Mouse (Mus musculus) cerebellum, adult 11 months (tissue): ENCODE data around the gene Gja1.
"Not testable (repeated sequence)": the region's sequence is repeated elsewhere in the genome, so short reads cannot be mapped to it uniquely, and the experiment has no call there.

Experiments used
- DNase-seq: peaks from one replicate; pipeline ENCODE4 v3.0.0; 2022

The Gja1 gene

GRCm38 (mm10) chr10:56377097-56377965 lies at the start of gene Gja1:
Gja1 (plus strand) TSS chr10:56377330.
- DNase-seq = no peak

DNA sequence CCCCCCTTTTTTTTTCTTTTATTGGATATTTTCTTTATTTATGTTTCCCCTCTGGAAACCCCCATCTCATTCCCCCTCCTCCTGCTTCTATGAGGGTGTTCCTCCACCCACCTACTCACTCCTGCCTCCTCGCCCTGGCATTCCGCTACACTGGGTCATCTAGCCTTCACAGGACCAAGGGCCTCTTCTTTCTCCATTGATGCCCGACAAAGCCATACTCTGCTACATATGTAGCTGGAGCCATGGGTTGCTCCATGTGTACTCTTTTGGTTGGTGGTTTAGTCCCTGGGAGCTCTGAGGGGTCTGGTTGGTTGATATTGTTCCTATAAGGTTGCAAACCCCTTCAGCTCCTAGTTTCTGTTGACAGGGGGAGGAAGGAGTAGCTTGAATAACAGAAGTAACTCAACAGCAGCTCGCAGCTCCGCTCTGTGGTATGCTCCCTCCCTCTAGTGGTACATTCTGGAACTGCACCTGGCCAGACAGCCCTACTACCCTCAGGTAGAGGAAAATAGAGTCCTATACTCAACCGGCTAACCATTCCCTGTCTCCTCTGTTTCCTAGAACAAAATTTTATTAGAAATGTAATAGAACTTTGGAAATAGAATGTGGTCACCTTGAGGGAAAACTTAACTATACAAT lies 38.2 kb upstream of the Gja1 start:
- peak; percentile 51 for DNase-seq

DNA sequence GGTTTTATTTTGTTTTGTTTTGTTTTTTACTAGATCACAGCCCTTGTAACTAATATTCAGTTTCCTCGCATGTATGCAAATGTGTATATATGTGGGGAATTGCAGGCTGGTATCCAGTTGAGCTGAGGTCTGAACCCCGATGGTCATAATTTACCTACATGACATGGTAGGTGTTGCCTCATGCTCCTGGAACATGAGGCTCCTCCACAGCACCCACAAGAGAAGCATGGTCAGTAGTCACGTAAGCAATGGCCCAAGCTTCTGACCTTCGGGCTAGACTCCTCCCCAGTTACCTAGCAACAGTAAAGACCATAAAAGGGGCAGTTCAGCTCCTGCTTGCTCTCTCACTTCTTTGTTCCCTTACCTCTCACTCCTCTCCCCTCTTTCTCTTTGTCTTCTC lies 16.7 kb upstream of the Gja1 start:
- no peak for DNase-seq

GRCm38 (mm10) chr10:56369073-56369472 lies 8.1 kb upstream of the Gja1 start:
- peak; percentile 49 for DNase-seq

DNA sequence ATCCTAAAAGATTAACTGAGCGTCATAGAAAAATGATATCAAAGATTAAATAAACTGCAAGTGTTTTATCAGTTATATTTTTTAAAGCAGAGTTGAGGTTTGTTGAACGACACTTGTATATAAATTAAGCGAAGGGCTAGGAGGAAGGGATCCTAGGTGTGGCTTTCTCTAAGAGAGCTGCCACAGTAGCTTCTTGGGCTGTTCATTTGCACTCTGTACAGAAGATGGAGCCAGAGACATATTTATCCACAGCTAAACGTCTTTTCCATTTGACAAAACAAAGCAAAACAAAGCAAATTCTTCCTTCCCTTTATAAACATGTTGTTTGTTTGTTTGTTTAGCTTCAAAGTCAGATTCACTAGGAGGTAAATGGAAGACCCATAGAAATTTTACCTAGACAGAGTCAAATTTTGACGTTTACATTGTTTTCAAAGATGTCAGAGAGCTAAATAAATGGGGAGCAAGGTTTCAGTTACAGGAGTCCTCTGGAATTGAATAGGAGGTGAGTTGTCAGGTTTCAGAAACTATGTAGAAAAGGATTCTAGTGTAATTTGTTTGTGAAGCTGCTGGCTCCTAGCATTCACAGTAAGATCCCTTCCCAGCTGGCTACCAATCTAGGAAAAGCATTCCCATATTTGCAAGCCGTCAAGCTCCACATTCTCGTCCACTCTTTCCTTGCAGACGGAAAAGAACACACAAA lies 4.0 kb upstream of the Gja1 start:
- no peak for DNase-seq

- DNase-seq = no peak
Observed at GRCm38 (mm10) chr10:56374169-56374568, 3.0 kb upstream of the Gja1 start.

DNA sequence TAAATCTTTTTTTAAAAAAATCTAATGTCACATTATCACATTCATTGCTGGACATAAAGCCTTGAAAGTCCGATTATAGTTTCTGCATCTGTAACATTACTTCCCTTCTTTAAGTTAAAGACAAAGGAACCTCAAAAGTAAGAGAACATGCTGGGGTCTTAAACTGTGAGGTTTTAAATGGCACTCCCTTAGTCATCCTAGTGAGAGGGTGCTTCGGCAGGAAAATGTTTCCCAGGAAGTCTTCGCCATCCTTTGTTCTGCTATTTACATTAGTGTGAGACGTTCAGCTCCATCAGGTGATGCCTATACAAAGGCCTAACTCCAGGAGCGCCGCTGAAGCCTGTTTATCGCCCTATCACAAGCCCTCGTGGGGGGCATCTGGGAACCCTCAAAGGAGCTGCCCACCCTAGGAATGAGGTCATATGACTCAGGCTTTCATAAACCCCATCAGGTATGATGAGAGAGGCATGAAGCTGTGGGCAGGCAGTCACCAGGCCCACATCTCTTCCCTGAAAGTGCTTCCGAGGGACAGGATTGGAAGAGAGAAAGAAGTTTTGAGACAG lies 1.1 kb upstream of the Gja1 start:
- DNase-seq = no peak

DNA sequence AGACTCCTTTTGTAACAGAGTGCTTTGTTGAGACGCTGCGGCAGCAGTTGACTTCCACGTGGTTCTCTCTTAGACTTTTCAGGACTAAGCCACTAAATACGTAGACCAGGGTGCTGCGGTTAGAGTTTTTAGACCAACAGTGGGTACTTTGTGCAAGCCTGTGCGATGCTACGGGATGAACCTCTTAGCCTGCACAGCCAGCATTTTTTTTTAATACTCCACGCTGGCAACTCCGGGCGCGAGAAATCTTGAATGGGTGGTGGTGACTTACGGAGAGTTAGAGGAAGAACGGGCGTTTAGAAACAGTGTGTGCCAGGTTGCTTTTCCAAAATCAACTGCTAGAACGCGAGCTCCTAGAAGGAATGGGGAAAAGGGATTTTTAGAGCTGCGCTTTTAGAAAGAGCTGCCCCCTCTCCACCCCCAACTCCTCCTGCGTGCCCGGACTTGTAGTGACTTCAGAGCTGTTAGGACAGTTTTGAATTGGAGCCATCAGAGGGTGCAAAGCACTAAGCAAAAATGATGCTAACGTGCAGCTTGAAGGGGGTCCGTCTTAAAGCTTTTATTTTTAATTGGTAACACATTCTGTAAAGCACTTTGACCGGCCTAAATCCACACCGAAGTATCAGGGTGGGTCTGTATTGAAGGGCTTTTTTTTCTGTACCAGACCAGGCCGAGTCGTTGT lies 977 bp downstream of the Gja1 start:
- no peak for DNase-seq

GRCm38 (mm10) chr10:56378648-56379254 lies 1.6 kb downstream of the Gja1 start:
- no peak for DNase-seq

- DNase-seq = no peak
Observed at GRCm38 (mm10) chr10:56379720-56380119, 2.6 kb downstream of the Gja1 start.

DNA sequence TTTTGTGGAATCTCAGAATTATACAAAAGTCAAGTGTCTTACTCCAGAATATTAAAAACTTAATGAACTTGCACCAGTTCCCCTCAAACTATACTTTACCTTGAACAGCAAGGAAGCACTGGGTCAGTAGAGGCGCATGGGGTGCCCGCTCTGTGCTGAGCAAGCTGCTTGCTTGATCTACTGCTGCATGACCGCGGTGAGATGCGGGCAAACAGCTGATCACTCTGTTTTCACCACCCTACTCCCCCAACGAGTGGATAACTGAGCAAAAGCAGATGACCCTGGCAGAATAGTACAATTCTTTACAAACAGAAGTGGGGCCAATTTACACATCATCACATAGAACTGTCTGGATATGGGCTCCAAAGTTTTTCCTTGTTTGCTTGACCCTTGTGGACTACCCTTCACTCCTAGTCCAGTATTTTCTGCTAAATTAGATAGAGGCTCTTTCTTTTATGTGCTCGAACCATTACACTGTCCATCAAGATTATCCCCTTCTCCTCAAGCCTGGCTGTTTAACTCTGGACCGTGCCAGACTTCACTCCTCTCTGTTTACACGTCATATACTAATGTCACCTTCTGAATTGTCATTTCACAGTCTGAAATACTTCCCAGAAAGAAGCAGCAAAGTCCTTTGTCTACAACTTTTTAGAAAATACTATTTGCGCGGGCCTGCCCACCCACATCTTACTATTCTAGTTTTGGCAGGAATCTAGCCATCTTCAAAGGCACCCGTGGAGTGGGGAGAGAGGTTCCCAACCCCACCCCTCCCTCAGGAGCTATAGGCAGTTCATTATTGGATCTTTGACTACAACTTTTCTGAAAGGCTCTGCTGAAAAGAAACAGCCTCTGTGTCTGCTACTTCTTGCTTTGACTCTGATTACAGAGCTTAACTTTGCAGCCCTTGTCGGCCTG lies 8.3 kb downstream of the Gja1 start:
- no peak for DNase-seq

- no peak for DNase-seq
Observed at GRCm38 (mm10) chr10:56393095-56393784, 16.1 kb downstream of the Gja1 start.

DNA sequence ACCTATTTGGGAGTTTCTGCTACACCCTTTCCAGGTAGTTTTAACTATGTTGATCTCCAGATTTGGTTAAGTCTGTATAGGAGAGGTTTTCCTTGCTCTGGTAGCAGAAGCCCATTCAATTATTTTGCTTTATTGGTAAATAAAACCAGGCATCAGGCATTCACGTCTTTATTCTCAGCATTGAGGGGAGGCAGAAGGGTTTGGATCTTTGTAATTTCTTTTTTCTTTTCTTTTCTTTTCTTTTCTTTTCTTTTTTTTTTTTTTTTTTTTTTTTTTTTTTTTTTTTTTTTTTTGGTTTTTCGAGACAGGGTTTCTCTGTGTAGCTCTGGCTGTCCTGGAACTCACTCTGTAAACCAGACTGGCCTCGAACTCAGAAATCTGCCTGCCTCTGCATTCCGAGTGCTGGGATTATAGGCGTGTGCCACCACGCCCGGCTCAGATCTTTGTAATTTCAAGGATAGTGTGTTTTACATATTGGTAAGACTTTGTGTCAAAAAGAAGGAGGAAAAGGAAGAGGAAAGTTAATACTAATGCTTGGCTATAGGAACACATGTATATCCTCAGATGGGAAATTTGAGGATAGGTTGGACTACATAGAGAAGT lies 16.8 kb downstream of the Gja1 start:
- DNase-seq = not testable (repeated sequence)

DNA sequence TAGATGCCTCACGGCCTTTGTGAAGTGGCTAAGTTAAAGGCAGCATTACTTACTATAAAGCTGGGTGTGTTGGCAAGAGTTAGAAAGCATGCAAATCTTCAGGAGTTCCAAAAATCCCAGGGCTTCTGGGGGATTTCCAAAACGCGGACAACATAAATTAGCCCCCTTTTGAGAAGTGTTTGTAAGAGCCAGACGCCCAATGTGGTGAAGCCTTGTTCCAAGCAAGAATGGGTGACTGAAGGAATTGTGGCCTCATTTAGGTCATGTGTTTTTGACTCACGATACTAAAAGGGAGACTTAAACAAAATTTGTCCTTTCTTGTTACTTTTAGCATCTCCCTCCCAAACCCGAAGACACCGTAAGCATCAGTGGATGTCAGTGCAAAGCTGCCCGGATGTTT lies 20.7 kb downstream of the Gja1 start:
- no peak for DNase-seq

GRCm38 (mm10) chr10:56398310-56398709 lies 21.2 kb downstream of the Gja1 start:
- no peak for DNase-seq

DNA sequence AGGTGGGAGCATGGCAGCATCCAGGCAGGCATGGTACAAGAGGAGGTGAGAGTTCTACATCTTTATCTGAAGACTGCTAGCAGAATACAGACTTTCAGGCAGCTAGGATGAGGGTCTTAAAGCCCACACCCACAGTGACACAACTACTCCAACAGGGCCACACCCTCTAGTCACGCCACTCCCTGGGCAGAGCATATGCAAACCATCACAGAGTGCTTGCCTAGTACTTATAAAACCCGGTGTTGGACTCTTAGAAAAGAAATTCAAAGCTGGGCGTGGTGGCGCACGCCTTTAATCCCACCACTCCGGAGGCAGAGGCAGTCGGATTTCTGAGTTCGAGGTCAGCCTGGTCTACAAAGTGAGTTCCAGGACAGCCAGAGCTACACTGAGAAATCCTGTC lies 24.3 kb downstream of the Gja1 start:
- not testable (repeated sequence) for DNase-seq

DNA sequence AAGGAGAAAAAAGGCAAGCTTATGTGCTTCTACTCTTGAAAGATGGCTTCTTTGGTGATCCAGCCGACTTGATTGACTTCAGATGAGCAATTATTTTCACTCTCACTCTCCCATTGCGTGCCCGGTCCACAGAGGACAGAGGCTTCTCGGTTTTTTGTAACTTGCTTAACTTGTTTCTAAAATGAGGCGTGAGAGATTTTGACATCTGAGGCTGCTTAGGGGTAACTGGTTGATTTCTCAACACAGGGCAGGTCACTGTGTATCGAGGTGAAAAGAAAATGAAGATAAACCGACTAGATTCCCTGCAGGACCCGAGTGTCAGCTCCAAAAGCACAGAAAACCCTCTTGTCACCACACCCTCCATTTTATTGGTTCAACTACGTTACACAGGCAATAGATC lies 28.8 kb downstream of the Gja1 start:
- DNase-seq = no peak

- DNase-seq = no peak
Observed at GRCm38 (mm10) chr10:56406386-56407130, 29.4 kb downstream of the Gja1 start.

- DNase-seq = no peak
Observed at GRCm38 (mm10) chr10:56415894-56416570, 38.9 kb downstream of the Gja1 start.
